ENCODE assay signal across 19 mouse cellular contexts in the genomic region with DNA sequence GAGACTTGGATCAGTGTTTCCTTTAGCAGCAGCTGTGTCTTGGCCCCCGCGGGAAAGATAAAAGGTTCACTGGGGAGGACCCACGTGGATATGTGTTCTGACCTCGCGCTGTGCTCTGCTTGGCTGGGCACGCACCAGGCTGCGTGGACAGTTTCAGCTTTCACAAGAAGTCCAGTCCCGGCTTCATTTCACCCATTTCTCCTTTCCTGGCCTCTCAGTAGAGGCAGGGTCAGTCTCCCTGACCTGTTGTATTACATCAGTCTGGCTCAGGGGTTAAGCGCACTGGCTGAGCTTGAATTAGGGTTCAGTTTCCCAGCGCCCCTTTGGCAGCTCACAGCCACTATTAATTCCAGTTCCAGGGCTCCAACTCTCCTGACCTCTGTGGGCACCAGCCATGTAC. TPM values are rescaled to one million over a fixed set of nuclear protein-coding genes. Genes with fewer than 3 reads are reported as not detected.
DNase-seq lines count a peak whose midpoint lies in the region; ATAC-seq and TF ChIP-seq lines count a peak whose summit lies in the region.
"Had no signal": no experiment of that assay in that cellular context is flagged by ENCODE, and none has a peak within 500 bp of the region (broad histone marks: within the 10 kb centered on the region; RNA-seq: fewer than 3 reads in every experiment).

No protein-coding gene starts in this region.

- no peak for TF ChIP-seq POLR2A in kidney, adult 2 months (IDR thresholded peaks at IDR 0.05; ENCODE audit: low read depth, low read length)

- no peak overlapping the region for H3K27ac ChIP-seq in kidney, adult 2 months (ENCODE audit: insufficient read depth, low read depth, low read length)
- no peak overlapping the region for H3K27ac ChIP-seq in kidney, embryonic 16.5 days (ENCODE audit: low read length)
- H3K27ac ChIP-seq in embryonic facial prominence, embryonic 10.5 days (replicated peaks) = no peak overlapping the region
- H3K27ac ChIP-seq: heart, embryonic 15.5 days; hindbrain, embryonic 14.5 days; liver, embryonic 13.5 days; midbrain, embryonic 12.5 days; neural tube, embryonic 15.5 days had no signal

- no peak overlapping the region for H3K4me3 ChIP-seq in kidney, adult 2 months (ENCODE audit: insufficient read depth, low read depth, low read length)
- H3K4me3 ChIP-seq in kidney, embryonic 16.5 days (ENCODE audit: low read length) = no peak overlapping the region
- H3K4me3 ChIP-seq in embryonic facial prominence, embryonic 10.5 days = no peak overlapping the region
- H3K4me3 ChIP-seq: heart, embryonic 15.5 days; liver, embryonic 13.5 days; midbrain, embryonic 12.5 days; neural tube, embryonic 15.5 days had no signal

- no peak overlapping the region for H3K9ac ChIP-seq in kidney, embryonic 16.5 days (replicated peaks; ENCODE audit: low read length)
- H3K9ac ChIP-seq: forebrain, postnatal 0 days; heart, embryonic 15.5 days; hindbrain, embryonic 14.5 days; liver, embryonic 13.5 days; lung, embryonic 14.5 days; midbrain, embryonic 12.5 days; neural tube, embryonic 15.5 days had no signal

- H3K4me1 ChIP-seq in kidney, adult 2 months (ENCODE audit: control insufficient read depth, insufficient read depth, low read length) = no peaks in the 10 kb centered on the region
- H3K4me1 ChIP-seq in kidney, embryonic 16.5 days (ENCODE audit: insufficient read depth, low read length) = no peaks in the 10 kb centered on the region
- peaks cover 13% of the 10 kb centered on the region for H3K4me1 ChIP-seq in embryonic facial prominence, embryonic 10.5 days
- H3K4me1 ChIP-seq: heart, embryonic 15.5 days; liver, embryonic 13.5 days; neural tube, embryonic 15.5 days had no signal

- 25% methylated on average over 10 of the region's 10 CpGs for WGBS in kidney, adult 2 months
- 28% methylated on average over 10 of the region's 10 CpGs for WGBS in kidney, embryonic 16.5 days
- WGBS in embryonic facial prominence, embryonic 10.5 days = 55% methylated on average over 10 of the region's 10 CpGs

- no peaks in the 10 kb centered on the region for H3K27me3 ChIP-seq in kidney, adult 2 months (replicated peaks; ENCODE audit: control insufficient read depth, insufficient read depth, low read length)
- H3K27me3 ChIP-seq in kidney, embryonic 16.5 days (ENCODE audit: insufficient read depth, low read length) = no peaks in the 10 kb centered on the region
- H3K27me3 ChIP-seq in embryonic facial prominence, embryonic 10.5 days (replicated peaks; ENCODE audit: low read depth, poor library complexity, severe bottlenecking) = no peaks in the 10 kb centered on the region
- H3K27me3 ChIP-seq: heart, embryonic 15.5 days; midbrain, embryonic 12.5 days; neural tube, embryonic 15.5 days had no signal

- H3K9me3 ChIP-seq in kidney, embryonic 16.5 days (ENCODE audit: low read length) = no peaks in the 10 kb centered on the region
- H3K9me3 ChIP-seq in embryonic facial prominence, embryonic 10.5 days = no peaks in the 10 kb centered on the region
- H3K9me3 ChIP-seq: heart, embryonic 15.5 days; liver, embryonic 13.5 days; midbrain, embryonic 12.5 days; neural tube, embryonic 15.5 days had no signal

- DNase-seq in adrenal gland, adult 8-10 months = peak; percentile 24
- DNase-seq in adrenal gland, adult 18-20 months (ENCODE audit: low spot score in 2 of 2) = no peak
- DNase-seq in kidney, adult 2 months = peak; percentile 8
- DNase-seq in adrenal gland, postnatal 10 days = peak; percentile 14
- DNase-seq in embryonic facial prominence, embryonic 10.5 days (ENCODE audit: low spot score) = peak; percentile 46
- no peak for DNase-seq in frontal cortex, adult 2 months (ENCODE audit: extremely low spot score in 1 of 2, low spot score in 1 of 2)
- DNase-seq in right cerebral cortex, adult 18-20 months = no peak
- DNase-seq: cerebellum, postnatal 10 days; forebrain, postnatal 0 days; heart, postnatal 36 days; kidney, adult 8-10 months; kidney, postnatal 14 days; liver, embryonic 13.5 days; lung, embryonic 14.5 days had no signal

- TF ChIP-seq CTCF in kidney, adult 2 months (conservative IDR thresholded peaks at IDR 0.05; ENCODE audit: insufficient read depth, insufficient read length, low read depth, low read length) = no peak

- H3K4me2 ChIP-seq in kidney, embryonic 16.5 days (replicated peaks; ENCODE audit: low read depth, low read length) = no peak overlapping the region
- H3K4me2 ChIP-seq: heart, embryonic 15.5 days; hindbrain, embryonic 14.5 days; liver, embryonic 13.5 days; lung, embryonic 14.5 days; midbrain, embryonic 12.5 days; neural tube, embryonic 15.5 days had no signal

- no peaks in the 10 kb centered on the region for H3K36me3 ChIP-seq in kidney, adult 2 months (ENCODE audit: control insufficient read depth, insufficient read depth, low read length)
- no peaks in the 10 kb centered on the region for H3K36me3 ChIP-seq in kidney, embryonic 16.5 days (ENCODE audit: insufficient read depth, low read length)
- no peaks in the 10 kb centered on the region for H3K36me3 ChIP-seq in embryonic facial prominence, embryonic 10.5 days (replicated peaks)
- H3K36me3 ChIP-seq: heart, embryonic 15.5 days; liver, embryonic 13.5 days; midbrain, embryonic 12.5 days; neural tube, embryonic 15.5 days had no signal

- ATAC-seq in kidney, embryonic 16.5 days (ENCODE audit: low FRiP score, low TSS enrichment) = no peak
- ATAC-seq: forebrain, postnatal 0 days had no signal

RNA-seq across cellular contexts. Expression of a gene that starts 30.8 kb away (rescaled TPM):
- 10 to 100 TPM; 18.7 to 22.3 (median 19.9) TPM for total RNA-seq in adrenal gland, adult 8-10 months (2022)
- 10 to 100 TPM; 15.9 to 24.3 TPM for total RNA-seq in adrenal gland, adult 18-20 months (2021)
- 7.3 and 7.4 TPM in 2 replicates for polyA plus RNA-seq in kidney, adult 2 months (2012; rRNA removed)
- polyA plus RNA-seq in kidney, embryonic 16.5 days (2015; fragmentation: Nextera tagmentation; extraction: Ambion mirVana) = 0.81 and 0.90 TPM in 2 replicates
- 10 to 100 TPM in 1 of 2 experiments, 1 to 10 TPM in 1; 10.0 to 10.6 TPM for total RNA-seq in adrenal gland, postnatal 10 days (2021)
- 1.3 and 1.4 TPM in 2 replicates for polyA plus RNA-seq in embryonic facial prominence, embryonic 10.5 days (2016; fragmentation: Nextera tagmentation; extraction: Ambion mirVana)
- 14.5 and 15.5 TPM in 2 replicates for polyA plus RNA-seq in frontal cortex, adult 2 months (2012; rRNA removed)

Comparison
In these comparisons a context has a peak if more than half of its experiments do, and no peak if none do; other contexts are left out.
1. DNase-seq: peak in adrenal gland, adult 8-10 months (single experiment), kidney, adult 2 months (single experiment), adrenal gland, postnatal 10 days (single experiment) and embryonic facial prominence, embryonic 10.5 days (single experiment); none in adrenal gland, adult 18-20 months (0 of 2), frontal cortex, adult 2 months (0 of 2) and right cerebral cortex, adult 18-20 months (single experiment).